Mouse (Mus musculus): ENCODE results near the gene Bpifb5. TPM values are rescaled to one million over a fixed set of nuclear protein-coding genes. Genes with fewer than 3 reads are reported as not detected.
A peak's percentile ranks its signal among the peaks of the same experiment; 100 is the strongest.
"Not testable (repeated sequence)": the region's sequence is repeated elsewhere in the genome, so short reads cannot be mapped to it uniquely, and the experiment has no call there.

Bpifb5 gene
- total and polyA plus RNA-seq, 2 experiments from 2014 or later: 0.34 TPM; not detected in 1

DNA sequence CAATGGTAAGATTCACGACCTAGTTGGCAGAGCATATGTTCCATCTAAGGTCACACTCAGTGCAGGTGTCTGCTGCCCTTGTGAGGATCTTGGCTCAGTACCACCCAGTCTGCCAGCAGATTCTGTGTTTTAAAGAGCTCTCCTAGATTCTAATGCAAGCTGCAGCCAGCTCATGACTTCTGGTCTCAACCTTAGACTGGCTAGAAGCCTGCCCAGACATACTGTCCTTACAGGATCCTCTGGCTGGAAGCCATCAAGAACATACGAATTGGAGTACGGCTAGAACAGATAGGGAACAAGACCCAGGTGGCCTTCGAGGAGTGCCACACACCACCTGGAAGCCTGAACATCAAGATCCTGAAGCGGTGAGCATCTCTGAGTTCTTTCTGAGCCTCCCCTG is 4.3 kb downstream of the Bpifb5 start:
- TF ChIP-seq CTCF (IDR thresholded peaks at IDR 0.05; ENCODE audit: low read depth): no peak
- no peak for DNase-seq (ENCODE audit: low spot score)
- Histone ChIP-seq H3K9ac (replicated peaks; ENCODE audit: low read length) (no peak overlapping the region), H3K4me1 (ENCODE audit: insufficient read depth, low read length) (peaks cover 18% of the 10 kb centered on the region), H3K4me3 (ENCODE audit: low read length) (no peak overlapping the region), H3K36me3 (ENCODE audit: insufficient read depth, low read length) (no peaks in the 10 kb centered on the region), H3K4me2 (ENCODE audit: low read depth, low read length) (no peak overlapping the region), H3K27me3 (ENCODE audit: insufficient read depth, low read length) (no peaks in the 10 kb centered on the region), H3K9me3 (ENCODE audit: low read length) (no peaks in the 10 kb centered on the region), H3K27ac (no peak overlapping the region)
- no peak for ATAC-seq
- 65% methylated on average over 5 of the region's 5 CpGs for WGBS

- peak overlapping the region; percentile 12; the same call in 1 of the 2 replicates for H3K27ac ChIP-seq
- no peak overlapping the region for H3K9ac ChIP-seq (replicated peaks; ENCODE audit: low read length)
- no peak overlapping the region for H3K4me2 ChIP-seq (ENCODE audit: low read depth, low read length)
- DNase-seq (ENCODE audit: low spot score) (peak; percentile 71), ATAC-seq (peak; percentile 67; the same call in 1 of the 2 replicates)
- no peaks in the 10 kb centered on the region for H3K27me3 ChIP-seq (ENCODE audit: insufficient read depth, low read length)
- TF ChIP-seq CTCF (IDR thresholded peaks at IDR 0.05; ENCODE audit: low read depth): no peak
- H3K9me3 ChIP-seq (ENCODE audit: low read length): no peaks in the 10 kb centered on the region
- H3K4me3 ChIP-seq (ENCODE audit: low read length): no peak overlapping the region
- 50% methylated on average over 6 of the region's 6 CpGs for WGBS
- no peaks in the 10 kb centered on the region for H3K36me3 ChIP-seq (ENCODE audit: insufficient read depth, low read length)
- H3K4me1 ChIP-seq (ENCODE audit: insufficient read depth, low read length): 0 out of 2 replicates have a peak, but pooled peaks cover 3% of the 10 kb centered on the region
These were observed 9.9 kb downstream of the Bpifb5 start for GRCm38 (mm10) chr2:154233426-154233825.

DNA sequence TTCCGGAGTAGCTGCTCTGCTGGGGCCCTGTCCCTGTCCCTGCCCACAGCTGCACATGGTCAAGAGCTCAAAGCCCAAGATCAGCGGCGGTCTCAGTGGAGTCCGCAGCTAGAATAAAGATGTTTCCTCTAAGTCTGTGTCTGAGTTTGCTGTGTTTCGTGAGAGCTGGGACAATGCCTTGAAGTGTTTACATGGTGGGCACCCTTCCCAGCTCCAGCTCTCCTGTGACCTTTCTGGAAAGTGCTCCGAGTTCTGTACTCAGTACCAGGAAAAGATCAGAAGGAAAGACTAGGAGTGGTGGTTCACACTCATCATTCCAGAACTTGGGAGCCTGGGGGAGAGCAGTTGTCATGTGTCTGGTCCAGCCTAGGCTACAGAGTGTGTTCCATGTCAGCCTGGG is 17.2 kb downstream of the Bpifb5 start:
- Histone ChIP-seq H3K4me1 (ENCODE audit: insufficient read depth, low read length) (no peaks in the 10 kb centered on the region), H3K4me2 (ENCODE audit: low read depth, low read length) (no peak overlapping the region), H3K9me3 (ENCODE audit: low read length) (no peaks in the 10 kb centered on the region), H3K4me3 (ENCODE audit: low read length) (no peak overlapping the region), H3K27ac (no peak overlapping the region), H3K36me3 (ENCODE audit: insufficient read depth, low read length) (no peaks in the 10 kb centered on the region), H3K9ac (replicated peaks; ENCODE audit: low read length) (no peak overlapping the region), H3K27me3 (ENCODE audit: insufficient read depth, low read length) (no peaks in the 10 kb centered on the region)
- no peak for ATAC-seq
- WGBS: 78% methylated on average over 6 of the region's 6 CpGs
- TF ChIP-seq CTCF (IDR thresholded peaks at IDR 0.05; ENCODE audit: low read depth): no peak
- DNase-seq (ENCODE audit: low spot score): no peak

DNA sequence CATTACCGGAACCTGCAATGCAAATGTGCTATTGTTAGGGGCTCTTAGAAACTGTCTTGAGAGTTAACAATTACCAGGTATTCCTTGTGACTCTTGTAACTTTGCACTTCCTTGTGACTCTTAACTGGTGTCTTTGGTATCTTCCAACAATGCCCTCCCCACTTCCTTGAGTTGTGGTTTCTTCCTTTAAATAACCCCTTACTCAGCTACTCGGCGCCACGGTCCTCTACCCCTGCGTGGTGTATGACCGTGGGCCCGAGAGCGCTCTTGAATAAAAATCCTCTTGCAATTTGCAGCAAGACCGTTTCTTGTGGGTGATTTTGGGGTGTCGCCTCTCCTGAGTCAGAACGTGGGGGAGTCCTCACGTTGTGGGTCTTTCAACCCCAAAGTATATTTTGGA is 19.2 kb downstream of the Bpifb5 start:
- not testable (repeated sequence) for H3K9me3 ChIP-seq (ENCODE audit: low read length); ATAC-seq
- 95% methylated on average over 11 of the region's 12 CpGs for WGBS

GRCm38 (mm10) chr2:154243356-154244036 is 20.0 kb downstream of the Bpifb5 start:
- no peak for ATAC-seq
- WGBS: 79% methylated on average over 10 of the region's 10 CpGs
- Histone ChIP-seq H3K27ac (no peak overlapping the region), H3K4me2 (ENCODE audit: low read depth, low read length) (no peak overlapping the region), H3K9me3 (ENCODE audit: low read length) (no peaks in the 10 kb centered on the region), H3K9ac (replicated peaks; ENCODE audit: low read length) (no peak overlapping the region), H3K4me3 (ENCODE audit: low read length) (no peak overlapping the region), H3K36me3 (ENCODE audit: insufficient read depth, low read length) (no peaks in the 10 kb centered on the region), H3K4me1 (ENCODE audit: insufficient read depth, low read length) (no peaks in the 10 kb centered on the region), H3K27me3 (ENCODE audit: insufficient read depth, low read length) (no peaks in the 10 kb centered on the region)
- no peak for TF ChIP-seq CTCF (IDR thresholded peaks at IDR 0.05; ENCODE audit: low read depth)
- peak; percentile 17 for DNase-seq (ENCODE audit: low spot score)

More for the DNA sequence above, 19.2 kb downstream of the Bpifb5 start:
- not testable (repeated sequence) for DNase-seq (ENCODE audit: low spot score); H3K27ac ChIP-seq; H3K9ac ChIP-seq (replicated peaks; ENCODE audit: low read length); H3K36me3 ChIP-seq (ENCODE audit: insufficient read depth, low read length); H3K4me2 ChIP-seq (ENCODE audit: low read depth, low read length); H3K4me3 ChIP-seq (ENCODE audit: low read length); H3K27me3 ChIP-seq (ENCODE audit: insufficient read depth, low read length); H3K4me1 ChIP-seq (ENCODE audit: insufficient read depth, low read length)

- no peak overlapping the region for H3K27ac ChIP-seq
- no peaks in the 10 kb centered on the region for H3K36me3 ChIP-seq (ENCODE audit: insufficient read depth, low read length)
- H3K4me2 ChIP-seq (ENCODE audit: low read depth, low read length): no peak overlapping the region
- WGBS: 95% methylated on average over 5 of the region's 5 CpGs
- DNase-seq (ENCODE audit: low spot score) (no peak), ATAC-seq (no peak)
- no peak for TF ChIP-seq CTCF (IDR thresholded peaks at IDR 0.05; ENCODE audit: low read depth)
- H3K27me3 ChIP-seq (ENCODE audit: insufficient read depth, low read length): no peaks in the 10 kb centered on the region
- no peak overlapping the region for H3K9ac ChIP-seq (replicated peaks; ENCODE audit: low read length)
- H3K4me3 ChIP-seq (ENCODE audit: low read length): no peak overlapping the region
- H3K9me3 ChIP-seq (ENCODE audit: low read length): no peaks in the 10 kb centered on the region
- H3K4me1 ChIP-seq (ENCODE audit: insufficient read depth, low read length): no peaks in the 10 kb centered on the region
These were observed 21.8 kb downstream of the Bpifb5 start for GRCm38 (mm10) chr2:154245322-154245721.

GRCm38 (mm10) chr2:154255254-154255653 is 31.7 kb downstream of the Bpifb5 start:
- H3K27ac ChIP-seq; ATAC-seq; H3K27me3 ChIP-seq (ENCODE audit: insufficient read depth, low read length); H3K9ac ChIP-seq (replicated peaks; ENCODE audit: low read length); H3K4me2 ChIP-seq (ENCODE audit: low read depth, low read length); H3K4me1 ChIP-seq (ENCODE audit: insufficient read depth, low read length); H3K36me3 ChIP-seq (ENCODE audit: insufficient read depth, low read length); H3K4me3 ChIP-seq (ENCODE audit: low read length); DNase-seq (ENCODE audit: low spot score); H3K9me3 ChIP-seq (ENCODE audit: low read length): not testable (repeated sequence)
- 96% methylated on average over 2 of the region's 4 CpGs for WGBS
